Mouse (Mus musculus) megakaryocyte, adult 5-6 weeks (primary cell): ENCODE data around the gene Chchd6. TPM values are rescaled to one million over a fixed set of nuclear protein-coding genes. Genes with fewer than 3 reads are reported as not detected.

Experiments
- ATAC-seq: 2 replicates; pipeline ENCODE4 v1.8.0; 2016; ENCODE audit warnings: mild to moderate bottlenecking, inconsistent platforms; ENCODE audit not compliant: poor library complexity, severe bottlenecking
- total RNA-seq, 2 experiments: library from RNA; stranded (forward) in 1 of 2; stranded (reverse) in 1 of 2; fragments of 153-499, 151-499 nt in 1 of 2; fragments of 221-1000, 200-1000 nt in 1 of 2; gene quantifications; 2 replicates each; pipeline versions ENCODE4 v1.2.3 to v1.2.4; 2015 to 2017

The Chchd6 gene
- total RNA-seq, 2 experiments from 2014 or later = 1.5 to 5.9 TPM

GRCm38 (mm10) chr6:89591531-89591930 lies 3.9 kb downstream of the Chchd6 start:
- ATAC-seq = no peak

GRCm38 (mm10) chr6:89585696-89586095 lies 9.8 kb downstream of the Chchd6 start:
- no peak for ATAC-seq

- no peak for ATAC-seq
Observed at GRCm38 (mm10) chr6:89584634-89585409, 10.6 kb downstream of the Chchd6 start.

DNA sequence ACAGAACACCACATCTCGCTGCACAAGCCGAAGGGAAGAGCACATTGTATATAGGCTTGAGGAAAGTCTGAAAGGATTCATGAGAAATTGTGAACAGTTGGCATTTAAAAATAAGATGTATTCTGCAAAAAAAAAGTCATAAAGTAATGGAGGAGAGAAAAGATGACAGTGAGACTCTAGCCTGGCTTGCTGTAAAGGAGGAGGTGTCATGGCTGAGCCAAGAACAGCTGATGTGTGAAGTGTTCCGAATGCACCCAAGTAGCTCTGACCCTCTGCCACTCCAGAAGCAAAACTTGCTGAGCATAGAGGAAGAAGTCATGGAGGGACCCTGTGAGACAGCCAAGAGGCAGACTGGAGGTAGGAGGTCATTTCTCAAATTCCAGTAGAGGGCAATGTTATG lies 12.3 kb downstream of the Chchd6 start:
- ATAC-seq = no peak

DNA sequence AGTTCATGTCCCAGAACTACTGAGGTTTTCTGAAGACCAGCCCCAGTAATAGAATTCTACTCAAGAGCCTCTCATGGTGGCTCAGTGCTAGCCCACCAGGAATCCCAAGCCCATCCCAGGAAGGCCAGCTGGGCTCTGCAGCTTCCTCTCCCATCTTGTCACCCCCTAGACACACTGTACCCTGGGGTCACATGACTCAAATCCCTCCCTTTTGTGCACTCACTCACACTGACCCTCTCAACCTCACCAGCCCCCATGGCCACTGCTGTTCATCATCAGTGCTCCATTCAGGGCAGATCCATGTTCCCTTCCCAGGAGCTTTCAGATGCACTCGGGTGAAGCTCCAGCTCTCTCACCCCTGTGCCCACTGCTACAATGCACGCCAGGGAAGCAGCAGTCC lies 20.8 kb downstream of the Chchd6 start:
- no peak for ATAC-seq

GRCm38 (mm10) chr6:89573768-89574167 lies 21.7 kb downstream of the Chchd6 start:
- no peak for ATAC-seq

DNA sequence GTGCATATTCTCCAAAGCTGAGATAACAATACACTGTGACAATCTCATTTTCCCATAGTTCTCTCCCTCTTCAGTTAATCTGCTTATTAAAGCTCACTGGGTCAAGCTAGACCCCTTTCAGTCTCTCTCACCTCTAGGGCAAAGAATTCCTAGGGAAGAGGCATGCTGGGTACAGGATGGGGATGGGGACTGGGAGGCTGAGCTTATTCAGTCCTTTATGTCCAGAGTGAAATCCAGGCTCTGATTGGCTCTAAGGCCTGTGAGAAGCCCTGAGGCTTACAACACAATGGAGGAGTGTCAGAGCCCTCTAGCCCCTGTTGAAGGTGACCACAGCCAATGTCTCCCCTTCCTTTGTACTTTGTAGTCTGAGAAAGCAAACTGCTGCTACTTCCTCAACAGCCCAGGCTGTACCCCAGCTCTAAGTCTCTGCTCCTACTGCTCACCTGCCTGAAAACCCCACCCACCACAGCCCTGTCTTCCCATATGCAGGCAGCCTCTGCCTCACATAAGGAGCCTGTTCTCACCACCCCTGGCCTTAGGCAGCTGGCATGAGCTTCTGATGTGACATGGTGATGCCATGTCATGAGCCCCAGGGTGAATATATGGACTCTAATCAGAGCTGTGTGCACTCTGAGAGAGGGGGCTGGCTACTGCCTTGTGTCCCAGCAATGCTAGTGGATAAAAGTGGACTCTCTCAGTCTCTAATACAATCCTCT lies 22.4 kb downstream of the Chchd6 start:
- ATAC-seq = no peak

- ATAC-seq = no peak
Observed at GRCm38 (mm10) chr6:89569370-89569769, 26.1 kb downstream of the Chchd6 start.

DNA sequence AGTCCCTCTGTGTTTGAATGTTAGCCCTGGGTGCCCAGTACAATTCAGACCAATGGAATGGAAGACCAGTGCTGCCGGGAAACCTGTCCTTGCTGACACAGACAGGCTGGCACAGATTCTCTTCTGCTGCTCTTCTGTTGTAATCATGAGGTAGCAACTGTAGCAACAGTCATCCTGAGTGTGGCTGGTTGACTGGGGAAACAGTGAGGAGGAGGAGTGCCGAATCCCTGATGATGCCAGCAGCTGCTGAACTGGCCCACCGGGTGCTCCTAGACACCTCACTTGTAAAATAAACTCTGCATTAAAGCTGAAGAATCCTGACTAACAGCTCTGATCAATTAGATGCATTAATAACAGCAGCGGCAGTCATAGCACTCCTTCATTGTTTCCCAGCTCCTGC lies 28.7 kb downstream of the Chchd6 start:
- ATAC-seq = no peak

DNA sequence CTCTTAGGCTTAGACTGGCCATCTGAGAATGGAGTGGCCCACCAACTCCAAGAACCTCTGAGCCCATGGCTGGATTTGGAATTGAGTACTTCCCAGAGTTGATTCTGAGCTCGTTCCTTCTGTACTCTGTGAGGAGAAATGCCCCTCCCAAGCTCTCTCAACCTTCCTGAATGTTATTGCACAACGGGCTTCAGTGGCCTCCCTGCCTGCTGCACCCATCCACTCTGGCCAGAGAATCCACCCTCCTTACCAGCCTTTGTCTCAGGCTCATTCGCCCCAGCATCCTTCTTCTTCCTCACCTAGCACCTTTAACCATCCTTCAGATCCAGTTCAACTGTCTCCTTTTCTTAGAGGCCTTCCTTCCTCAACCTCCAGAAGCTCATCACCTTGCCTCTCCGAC lies 32.1 kb downstream of the Chchd6 start:
- ATAC-seq = no peak

- ATAC-seq = no peak
Observed at GRCm38 (mm10) chr6:89560826-89561225, 34.6 kb downstream of the Chchd6 start.

DNA sequence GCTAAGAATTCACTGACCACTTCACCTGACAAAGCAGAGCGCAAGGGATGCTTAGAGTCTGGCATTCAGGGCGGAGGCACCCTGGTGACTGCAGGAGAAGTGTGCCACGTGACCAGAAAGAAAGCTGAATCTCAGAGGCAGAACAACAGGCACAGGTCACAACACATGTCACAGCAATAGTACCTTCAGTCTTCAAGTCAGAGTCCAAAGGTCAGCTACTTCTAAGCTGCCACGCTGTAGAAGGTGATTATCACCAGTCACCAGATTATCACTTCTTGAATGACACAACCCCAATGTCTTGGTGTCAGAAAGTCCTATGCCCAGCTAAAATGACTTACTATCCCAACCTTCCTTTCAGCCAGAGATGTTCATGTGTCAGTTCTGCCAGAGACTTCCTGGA lies 37.8 kb downstream of the Chchd6 start:
- no peak for ATAC-seq

DNA sequence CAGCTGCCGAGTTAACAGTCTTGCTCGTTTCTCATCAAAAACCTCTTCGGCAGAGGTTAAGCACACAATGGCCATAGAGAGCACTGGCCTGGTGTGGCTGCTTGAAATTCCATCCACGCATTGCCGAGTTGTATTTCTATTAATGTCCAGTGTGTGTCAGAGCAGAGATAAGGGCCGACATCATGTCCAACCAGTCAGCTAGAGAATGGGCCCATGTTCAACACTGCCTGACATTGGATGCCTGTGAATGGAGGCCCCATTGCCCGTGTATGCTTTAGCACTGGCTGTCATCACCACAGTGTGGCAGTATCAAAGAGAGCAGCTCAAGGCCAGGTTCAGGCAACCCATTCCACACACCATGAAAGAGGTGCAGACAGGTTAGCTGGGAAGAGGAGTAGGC lies 38.9 kb downstream of the Chchd6 start:
- no peak for ATAC-seq

DNA sequence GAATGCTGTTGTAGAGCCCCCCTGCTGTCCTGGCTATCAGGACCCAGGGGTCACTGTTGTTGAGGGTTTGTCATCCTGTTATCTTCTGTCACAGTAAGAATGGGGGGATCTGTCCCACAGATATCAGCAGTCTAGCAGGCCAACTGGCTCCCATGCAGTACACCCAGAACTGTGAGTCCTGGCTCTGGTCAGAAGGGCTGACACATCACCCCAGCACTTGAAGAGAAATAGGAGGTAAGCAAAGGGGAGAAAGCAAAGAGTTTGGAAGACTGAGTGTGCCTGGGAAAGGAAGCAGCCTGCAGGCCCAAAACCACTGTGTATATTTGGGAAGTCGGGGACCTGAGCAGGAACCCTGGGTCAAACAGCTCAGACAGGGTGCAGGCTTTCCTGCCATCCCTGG lies 39.5 kb downstream of the Chchd6 start:
- ATAC-seq = no peak

- ATAC-seq = no peak
Observed at GRCm38 (mm10) chr6:89554029-89554428, 41.4 kb downstream of the Chchd6 start.

DNA sequence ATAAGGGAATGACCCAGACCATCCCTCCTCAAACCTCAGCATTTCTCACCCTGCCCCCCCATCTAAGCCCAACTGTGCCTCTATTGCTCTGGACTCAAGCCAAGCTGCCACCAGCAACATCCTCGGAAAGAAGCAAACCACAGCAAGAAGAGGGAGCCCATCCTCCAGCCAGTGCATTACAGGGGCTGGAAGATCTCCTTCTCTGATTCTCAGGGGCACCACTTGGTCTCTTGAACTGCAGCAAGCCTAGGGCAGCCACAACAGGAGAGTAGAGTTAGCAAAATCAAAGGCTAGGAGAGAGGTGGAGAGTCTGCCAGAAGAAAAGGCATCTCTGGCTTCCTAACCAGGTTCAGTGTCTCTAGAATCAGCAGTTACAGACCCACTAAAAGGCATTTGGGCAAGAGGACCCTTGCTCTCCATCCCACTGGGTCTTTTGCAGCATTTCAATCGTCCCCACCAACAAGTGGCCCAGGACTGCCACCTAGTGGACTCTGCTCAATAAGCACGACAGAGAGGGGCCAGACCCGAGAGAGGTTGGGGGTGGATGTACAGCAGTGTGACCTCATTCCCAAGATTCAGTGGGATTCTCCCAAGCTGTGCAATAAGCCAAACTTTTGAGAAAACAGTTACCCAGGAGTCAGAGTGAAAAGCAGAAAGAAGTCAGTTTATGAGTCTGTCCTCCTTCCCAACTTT lies 42.3 kb downstream of the Chchd6 start:
- peak; percentile 57; the same call in 1 of the 2 replicates for ATAC-seq

DNA sequence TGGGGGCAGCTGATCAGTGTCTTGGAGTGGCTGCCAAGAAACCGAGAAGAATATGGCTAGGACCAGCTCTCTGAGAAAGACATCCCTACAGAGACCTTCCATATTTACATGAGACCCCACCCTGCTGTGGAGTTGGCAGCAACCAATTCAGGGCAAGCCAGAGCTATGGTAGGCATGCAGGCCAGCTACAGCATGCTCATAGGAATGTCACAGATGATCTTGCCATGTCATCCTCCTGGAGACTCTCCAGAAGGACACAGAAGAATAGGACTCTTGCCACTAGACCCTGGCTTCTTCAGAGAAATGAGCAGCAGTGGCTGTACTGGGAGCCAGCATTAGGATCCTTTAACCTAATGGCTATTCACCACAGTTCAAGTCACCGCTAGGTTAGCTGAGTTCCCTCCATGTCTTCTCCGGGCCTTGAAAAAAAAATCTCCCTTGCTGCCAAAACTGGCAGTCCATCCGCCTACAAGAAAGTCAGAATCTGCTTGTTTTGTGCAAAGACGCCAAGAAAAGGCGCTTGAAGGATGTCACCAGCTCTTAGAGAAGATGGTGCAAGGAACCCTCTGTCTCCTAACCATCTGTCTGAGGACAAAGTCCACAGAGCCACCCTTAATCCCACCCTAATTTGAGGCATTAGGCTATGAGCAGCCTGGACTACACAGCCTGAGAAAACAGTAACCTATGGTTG lies 43.0 kb downstream of the Chchd6 start:
- no peak for ATAC-seq

GRCm38 (mm10) chr6:89549157-89549556 lies 46.3 kb downstream of the Chchd6 start:
- ATAC-seq = 0 out of 2 replicates have a peak, but pooled peaks have one; percentile 22

GRCm38 (mm10) chr6:89547951-89548350 lies 47.5 kb downstream of the Chchd6 start:
- ATAC-seq = no peak

- ATAC-seq = no peak
Observed at GRCm38 (mm10) chr6:89538102-89538751, 57.2 kb downstream of the Chchd6 start.
